Mouse (Mus musculus) urinary bladder, postnatal 14 days (tissue): ENCODE measurements around the gene Ms4a4d.
A peak's percentile ranks its signal among the peaks of the same experiment; 100 is the strongest.
"Not testable (repeated sequence)": the region's sequence is repeated elsewhere in the genome, so short reads cannot be mapped to it uniquely, and the experiment has no call there.

ENCODE experiments used
- DNase-seq: peaks from one replicate; pipeline ENCODE4 v3.0.0; 2021; ENCODE audit warnings: low spot score

Ms4a4d gene

GRCm38 (mm10) chr19:11536593-11536992 lies at the start of gene Ms4a4d:
Gene Ms4a4d, plus strand, starts transcription at chr19:11536801.
- peak; percentile 58 for DNase-seq

GRCm38 (mm10) chr19:11491406-11492189 lies 45.0 kb upstream of the Ms4a4d start:
- DNase-seq: no peak

- no peak for DNase-seq
Observed at GRCm38 (mm10) chr19:11492671-11493070, 43.9 kb upstream of the Ms4a4d start.

GRCm38 (mm10) chr19:11494519-11494918 lies 42.1 kb upstream of the Ms4a4d start:
- no peak for DNase-seq

- no peak for DNase-seq
Observed at GRCm38 (mm10) chr19:11496361-11496760, 40.2 kb upstream of the Ms4a4d start.

GRCm38 (mm10) chr19:11497300-11497699 lies 39.3 kb upstream of the Ms4a4d start:
- DNase-seq: not testable (repeated sequence)

GRCm38 (mm10) chr19:11500796-11501195 lies 35.8 kb upstream of the Ms4a4d start:
- no peak for DNase-seq

- no peak for DNase-seq
Observed at GRCm38 (mm10) chr19:11501326-11501725, 35.3 kb upstream of the Ms4a4d start.

- no peak for DNase-seq
Observed at GRCm38 (mm10) chr19:11504857-11505256, 31.7 kb upstream of the Ms4a4d start.

GRCm38 (mm10) chr19:11513458-11513857 lies 23.1 kb upstream of the Ms4a4d start:
- no peak for DNase-seq

GRCm38 (mm10) chr19:11516246-11516645 lies 20.4 kb upstream of the Ms4a4d start, which contains the start of gene Ms4a6b:
Gene Ms4a6b, plus strand, starts transcription at chr19:11516512.
- no peak for DNase-seq

GRCm38 (mm10) chr19:11516845-11517244 lies 19.8 kb upstream of the Ms4a4d start:
- DNase-seq: no peak

GRCm38 (mm10) chr19:11517373-11517772 lies 19.2 kb upstream of the Ms4a4d start:
- not testable (repeated sequence) for DNase-seq

GRCm38 (mm10) chr19:11518356-11518755 lies 18.2 kb upstream of the Ms4a4d start:
- DNase-seq: not testable (repeated sequence)

GRCm38 (mm10) chr19:11520146-11520545 lies 16.5 kb upstream of the Ms4a4d start:
- no peak for DNase-seq

- no peak for DNase-seq
Observed at GRCm38 (mm10) chr19:11533421-11533820, 3.2 kb upstream of the Ms4a4d start.

- peak; percentile 34 for DNase-seq
Observed at GRCm38 (mm10) chr19:11533888-11534445, 2.6 kb upstream of the Ms4a4d start.

- no peak for DNase-seq
Observed at GRCm38 (mm10) chr19:11537336-11537735, 735 bp downstream of the Ms4a4d start.

GRCm38 (mm10) chr19:11540166-11540821 lies 3.7 kb downstream of the Ms4a4d start:
- DNase-seq: not testable (repeated sequence)

- not testable (repeated sequence) for DNase-seq
Observed at GRCm38 (mm10) chr19:11544383-11544782, 7.8 kb downstream of the Ms4a4d start.

GRCm38 (mm10) chr19:11547911-11548310 lies 11.3 kb downstream of the Ms4a4d start:
- DNase-seq: no peak

- no peak for DNase-seq
Observed at GRCm38 (mm10) chr19:11554726-11555125, 18.1 kb downstream of the Ms4a4d start.

GRCm38 (mm10) chr19:11559560-11559959 lies 23.0 kb downstream of the Ms4a4d start:
- DNase-seq: not testable (repeated sequence)
